Comparison of ENCODE assay signal across 16 mouse cellular contexts in genomic region chr4:3053496-3054216, GRCm38 (mm10).
DNase-seq lines count a peak whose midpoint lies in the region; ATAC-seq lines count a peak whose summit lies in the region.
"Had no signal": no experiment of that assay in that cellular context is flagged by ENCODE, and none has a peak within 500 bp of the region (broad histone marks: within the 10 kb centered on the region; RNA-seq: fewer than 3 reads in every experiment).

No protein-coding gene starts in this region.

- no peak overlapping the region for H3K27ac ChIP-seq in heart, embryonic 10.5 days
- H3K27ac ChIP-seq in liver, embryonic 12.5 days = no peak overlapping the region
- H3K27ac ChIP-seq in embryonic facial prominence, embryonic 10.5 days (replicated peaks) = no peak overlapping the region
- H3K27ac ChIP-seq: limb, embryonic 15.5 days; midbrain, embryonic 12.5 days had no signal

- no peak overlapping the region for H3K4me2 ChIP-seq in liver, embryonic 12.5 days
- H3K4me2 ChIP-seq: limb, embryonic 15.5 days; midbrain, embryonic 12.5 days had no signal

- no peak for ATAC-seq in liver, embryonic 12.5 days

- H3K9ac ChIP-seq in liver, embryonic 12.5 days = no peak overlapping the region
- H3K9ac ChIP-seq: forebrain, postnatal 0 days; limb, embryonic 15.5 days; liver, postnatal 0 days; midbrain, embryonic 12.5 days had no signal

- DNase-seq in heart, embryonic 10.5 days (ENCODE audit: low spot score) = peak; percentile 70
- no peak for DNase-seq in heart, adult 8-10 months (ENCODE audit: low spot score)
- peak; percentile 1 for DNase-seq in liver
- DNase-seq in spleen, postnatal 36 days (ENCODE audit: low spot score in 2 of 2) = peak; percentile 0
- no peak for DNase-seq in spleen, adult 12 weeks (ENCODE audit: low spot score)
- no peak for DNase-seq in embryonic facial prominence, embryonic 10.5 days (ENCODE audit: low spot score)
- DNase-seq: adrenal gland, adult 8-10 months; cerebellum, postnatal 10 days; forebrain, postnatal 0 days; liver, postnatal 0 days; right cerebral cortex, postnatal 25 days had no signal

- no peak overlapping the region for H3K4me3 ChIP-seq in heart, embryonic 10.5 days
- H3K4me3 ChIP-seq in liver, embryonic 12.5 days = no peak overlapping the region
- no peak overlapping the region for H3K4me3 ChIP-seq in embryonic facial prominence, embryonic 10.5 days
- H3K4me3 ChIP-seq: limb, embryonic 15.5 days; midbrain, embryonic 12.5 days; myocyte had no signal

- no peaks in the 10 kb centered on the region for H3K27me3 ChIP-seq in heart, embryonic 10.5 days (ENCODE audit: insufficient read depth, poor library complexity, severe bottlenecking)
- no peaks in the 10 kb centered on the region for H3K27me3 ChIP-seq in liver, embryonic 12.5 days (replicated peaks)
- H3K27me3 ChIP-seq in embryonic facial prominence, embryonic 10.5 days (replicated peaks; ENCODE audit: low read depth, poor library complexity, severe bottlenecking) = no peaks in the 10 kb centered on the region
- H3K27me3 ChIP-seq: limb, embryonic 15.5 days; midbrain, embryonic 12.5 days; Patski had no signal

- H3K9me3 ChIP-seq in heart, embryonic 10.5 days = peaks cover 71% of the 10 kb centered on the region
- H3K9me3 ChIP-seq in liver, embryonic 12.5 days (replicated peaks) = peaks cover 67% of the 10 kb centered on the region
- H3K9me3 ChIP-seq in embryonic facial prominence, embryonic 10.5 days = peaks cover 71% of the 10 kb centered on the region

- no peaks in the 10 kb centered on the region for H3K4me1 ChIP-seq in heart, embryonic 10.5 days
- H3K4me1 ChIP-seq in liver, embryonic 12.5 days = no peaks in the 10 kb centered on the region
- H3K4me1 ChIP-seq in embryonic facial prominence, embryonic 10.5 days = no peaks in the 10 kb centered on the region
- H3K4me1 ChIP-seq: limb, embryonic 15.5 days; midbrain, embryonic 12.5 days had no signal

- 79% methylated on average over 2 of the region's 2 CpGs for WGBS in heart, embryonic 10.5 days
- WGBS in liver, embryonic 12.5 days (ENCODE audit: insufficient replicate concordance) = 63% methylated on average over 2 of the region's 2 CpGs
- 89% methylated on average over 2 of the region's 2 CpGs for WGBS in embryonic facial prominence, embryonic 10.5 days

- H3K36me3 ChIP-seq in heart, embryonic 10.5 days = no peaks in the 10 kb centered on the region
- H3K36me3 ChIP-seq in liver, embryonic 12.5 days = no peaks in the 10 kb centered on the region
- H3K36me3 ChIP-seq in embryonic facial prominence, embryonic 10.5 days (replicated peaks) = no peaks in the 10 kb centered on the region
- H3K36me3 ChIP-seq: limb, embryonic 15.5 days had no signal

Comparison
In these comparisons a context has a peak if more than half of its experiments do, and no peak if none do; other contexts are left out.
1. DNase-seq: peak in heart, embryonic 10.5 days (single experiment), liver (single experiment) and spleen, postnatal 36 days (2 of 2); none in heart, adult 8-10 months (single experiment), spleen, adult 12 weeks (single experiment) and embryonic facial prominence, embryonic 10.5 days (single experiment).